Mouse (Mus musculus): ENCODE data around the gene Paxbp1. TPM values are rescaled to one million over a fixed set of nuclear protein-coding genes. Genes with fewer than 3 reads are reported as not detected.

Gene Paxbp1
- polyA plus RNA-seq, 1 experiment from 2014 or later: 17.3 TPM

DNA sequence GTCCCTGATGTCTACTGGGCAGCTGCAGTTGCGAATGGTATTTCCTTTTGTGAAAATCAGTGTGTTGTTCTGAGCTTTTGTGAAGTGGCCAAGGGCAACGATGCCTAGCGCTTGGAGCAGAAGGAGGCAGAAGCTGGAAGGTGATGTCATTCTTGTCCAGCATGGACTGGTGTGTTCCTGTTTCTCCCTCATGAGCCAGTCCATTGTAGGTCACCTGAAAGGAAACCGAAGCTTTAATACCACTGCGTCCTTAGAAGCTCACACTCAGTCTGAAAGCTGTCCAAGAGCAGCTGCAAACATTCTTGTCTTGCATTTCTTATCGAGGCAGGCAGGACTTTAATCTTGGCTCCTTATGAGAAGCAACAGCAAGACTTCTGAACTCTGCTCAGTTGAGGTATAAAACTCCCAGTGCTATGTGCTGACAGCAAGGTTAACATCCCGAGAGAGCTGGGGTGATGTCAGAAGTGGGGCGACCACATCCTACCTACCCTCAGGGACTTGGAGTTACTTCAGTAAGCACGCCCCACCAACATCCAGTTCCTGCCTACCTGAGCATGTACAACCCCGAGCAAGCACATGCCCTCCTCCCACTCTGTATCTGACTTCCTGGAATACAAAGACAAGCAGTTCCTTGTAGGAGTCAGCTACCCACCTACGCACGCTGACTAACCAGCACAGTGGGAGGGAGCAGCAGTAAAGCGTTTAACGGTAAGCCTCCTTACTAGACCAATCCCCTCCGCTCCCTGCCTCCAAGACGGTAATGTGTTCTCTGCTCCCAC is 11.9 kb upstream of the Paxbp1 start:
- Histone ChIP-seq H3K36me3 (ENCODE audit: control insufficient read depth, insufficient read depth) (no peaks in the 10 kb centered on the region), H3K9me3 (ENCODE audit: control insufficient read depth) (no peaks in the 10 kb centered on the region), H3K27ac (ENCODE audit: low read depth, low read length) (peak overlapping the region; percentile 92), H3K4me2 (replicated peaks; ENCODE audit: low read depth) (peak overlapping the region; percentile 46), H3K4me3 (ENCODE audit: low read depth, low read length) (no peak overlapping the region), H3K4me1 (replicated peaks; ENCODE audit: control insufficient read depth, insufficient read depth, low read length) (0 out of 2 replicates have a peak, but pooled peaks cover 8% of the 10 kb centered on the region), H3K9ac (ENCODE audit: low read depth, low read length) (peak overlapping the region; percentile 18), H3K27me3 (replicated peaks; ENCODE audit: control insufficient read depth, insufficient read depth, low read length) (no peaks in the 10 kb centered on the region)
- ATAC-seq: peak; percentile 92
- TF ChIP-seq CTCF (IDR thresholded peaks at IDR 0.05; ENCODE audit: low read depth): no peak
- WGBS: 32% methylated on average over 16 of the region's 16 CpGs

GRCm38 (mm10) chr16:91055150-91055549 is 10.8 kb upstream of the Paxbp1 start:
- Histone ChIP-seq H3K27ac (ENCODE audit: low read depth, low read length) (peak overlapping the region; percentile 92), H3K36me3 (ENCODE audit: control insufficient read depth, insufficient read depth) (no peaks in the 10 kb centered on the region), H3K9ac (ENCODE audit: low read depth, low read length) (no peak overlapping the region), H3K9me3 (ENCODE audit: control insufficient read depth) (no peaks in the 10 kb centered on the region), H3K4me2 (replicated peaks; ENCODE audit: low read depth) (peak overlapping the region; percentile 46), H3K4me1 (replicated peaks; ENCODE audit: control insufficient read depth, insufficient read depth, low read length) (0 out of 2 replicates have a peak, but pooled peaks cover 8% of the 10 kb centered on the region), H3K4me3 (ENCODE audit: low read depth, low read length) (0 out of 2 replicates have a peak overlapping the region, but pooled peaks have one; percentile 5), H3K27me3 (replicated peaks; ENCODE audit: control insufficient read depth, insufficient read depth, low read length) (no peaks in the 10 kb centered on the region)
- ATAC-seq: peak; percentile 39
- no peak for TF ChIP-seq CTCF (IDR thresholded peaks at IDR 0.05; ENCODE audit: low read depth)
- 43% methylated on average over 5 of the region's 5 CpGs for WGBS

GRCm38 (mm10) chr16:91053599-91053998 is 9.3 kb upstream of the Paxbp1 start:
- Histone ChIP-seq H3K27ac (ENCODE audit: low read depth, low read length) (no peak overlapping the region), H3K27me3 (replicated peaks; ENCODE audit: control insufficient read depth, insufficient read depth, low read length) (no peaks in the 10 kb centered on the region), H3K36me3 (ENCODE audit: control insufficient read depth, insufficient read depth) (no peaks in the 10 kb centered on the region), H3K9ac (ENCODE audit: low read depth, low read length) (no peak overlapping the region), H3K4me3 (ENCODE audit: low read depth, low read length) (no peak overlapping the region), H3K4me2 (replicated peaks; ENCODE audit: low read depth) (no peak overlapping the region), H3K9me3 (ENCODE audit: control insufficient read depth) (no peaks in the 10 kb centered on the region), H3K4me1 (replicated peaks; ENCODE audit: control insufficient read depth, insufficient read depth, low read length) (0 out of 2 replicates have a peak, but pooled peaks cover 8% of the 10 kb centered on the region)
- no peak for TF ChIP-seq CTCF (IDR thresholded peaks at IDR 0.05; ENCODE audit: low read depth)
- ATAC-seq: no peak
- 69% methylated on average over 8 of the region's 8 CpGs for WGBS

DNA sequence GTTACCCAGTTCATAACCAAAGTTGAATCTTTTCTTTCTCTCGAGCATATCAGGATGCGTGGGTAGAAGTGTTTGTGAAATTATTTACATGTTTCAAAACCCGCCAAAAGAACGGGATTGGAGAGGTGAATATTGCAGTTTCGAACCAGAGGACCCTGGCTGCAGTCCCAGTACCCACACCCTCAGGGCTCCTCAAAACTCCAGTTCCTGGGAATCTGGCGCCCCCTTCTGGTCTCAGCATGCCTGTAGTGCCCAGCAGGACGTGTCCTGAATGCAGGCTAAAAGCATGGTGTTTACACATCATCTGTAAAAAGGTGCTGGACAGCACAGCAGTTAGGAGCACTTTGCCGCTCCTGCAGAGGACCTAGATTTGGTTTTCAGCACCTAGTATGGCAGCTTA is 1.2 kb upstream of the Paxbp1 start:
- H3K4me3 ChIP-seq (ENCODE audit: low read depth, low read length): no peak overlapping the region; the same call in 1 of the 2 replicates
- H3K27me3 ChIP-seq (replicated peaks; ENCODE audit: control insufficient read depth, insufficient read depth, low read length): no peaks in the 10 kb centered on the region
- 0 out of 2 replicates have a peak, but pooled peaks cover 4% of the 10 kb centered on the region for H3K36me3 ChIP-seq (ENCODE audit: control insufficient read depth, insufficient read depth)
- no peaks in the 10 kb centered on the region for H3K4me1 ChIP-seq (replicated peaks; ENCODE audit: control insufficient read depth, insufficient read depth, low read length)
- peak; percentile 74 for TF ChIP-seq CTCF (IDR thresholded peaks at IDR 0.05; ENCODE audit: low read depth)
- ATAC-seq: no peak
- WGBS: 61% methylated on average over 8 of the region's 8 CpGs
- H3K27ac ChIP-seq (ENCODE audit: low read depth, low read length): no peak overlapping the region
- H3K9ac ChIP-seq (ENCODE audit: low read depth, low read length): no peak overlapping the region
- H3K4me2 ChIP-seq (replicated peaks; ENCODE audit: low read depth): no peak overlapping the region
- H3K9me3 ChIP-seq (ENCODE audit: control insufficient read depth): no peaks in the 10 kb centered on the region

DNA sequence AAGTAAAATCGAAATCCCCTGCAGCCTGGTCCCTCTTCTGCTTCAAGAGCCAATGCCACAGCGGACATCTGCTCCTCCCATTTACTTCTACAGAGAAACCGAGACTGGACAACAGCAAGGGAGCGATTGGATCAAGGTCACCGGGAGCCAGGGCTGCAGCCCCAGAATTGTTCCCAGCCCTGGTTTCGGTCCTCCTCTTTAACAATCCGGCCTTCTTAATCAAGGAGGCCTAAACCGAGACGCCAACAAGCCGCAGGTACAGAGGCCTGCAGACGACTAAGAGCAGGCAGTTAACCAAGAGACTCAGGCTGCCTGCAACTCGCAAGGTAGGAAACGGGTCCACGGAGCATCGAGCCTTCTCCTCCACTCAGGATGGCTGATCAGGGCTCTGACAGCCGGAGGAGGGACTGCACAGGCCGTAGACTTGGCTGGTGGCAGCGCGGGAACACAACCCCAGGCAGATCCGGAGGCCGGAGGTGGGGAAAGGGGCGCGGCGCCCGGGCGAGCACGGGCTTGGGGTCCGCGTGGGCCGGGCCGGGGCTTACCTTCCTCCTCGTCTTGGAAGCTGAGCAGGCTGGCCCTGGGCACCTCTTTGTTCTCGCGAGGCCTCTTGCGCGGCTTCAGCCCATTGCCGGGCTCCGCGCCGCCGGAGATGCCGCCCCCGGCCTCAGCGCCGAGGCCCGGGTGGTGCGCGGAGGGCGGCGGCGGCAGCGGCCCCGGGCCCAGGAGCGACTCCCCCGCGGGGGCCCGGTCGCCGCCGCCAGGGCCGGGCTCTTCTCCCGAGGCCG is 688 bp downstream of the Paxbp1 start:
- H3K4me1 ChIP-seq (replicated peaks; ENCODE audit: control insufficient read depth, insufficient read depth, low read length): no peaks in the 10 kb centered on the region
- peak overlapping the region; percentile 96 for H3K4me3 ChIP-seq (ENCODE audit: low read depth, low read length)
- peak overlapping the region; percentile 93 for H3K27ac ChIP-seq (ENCODE audit: low read depth, low read length)
- peak overlapping the region; percentile 96 for H3K9ac ChIP-seq (ENCODE audit: low read depth, low read length)
- no peak for TF ChIP-seq CTCF (IDR thresholded peaks at IDR 0.05; ENCODE audit: low read depth)
- H3K9me3 ChIP-seq (ENCODE audit: control insufficient read depth): no peaks in the 10 kb centered on the region
- WGBS: under 1% methylated on average over 63 of the region's 63 CpGs
- peak; percentile 71 for ATAC-seq
- 0 out of 2 replicates have a peak, but pooled peaks cover 7% of the 10 kb centered on the region for H3K36me3 ChIP-seq (ENCODE audit: control insufficient read depth, insufficient read depth)
- peak overlapping the region; percentile 83 for H3K4me2 ChIP-seq (replicated peaks; ENCODE audit: low read depth)
- H3K27me3 ChIP-seq (replicated peaks; ENCODE audit: control insufficient read depth, insufficient read depth, low read length): no peaks in the 10 kb centered on the region

- Histone ChIP-seq H3K4me3 (ENCODE audit: low read depth, low read length) (peak overlapping the region; percentile 4; the same call in 1 of the 2 replicates), H3K4me1 (replicated peaks; ENCODE audit: control insufficient read depth, insufficient read depth, low read length) (no peaks in the 10 kb centered on the region), H3K27me3 (replicated peaks; ENCODE audit: control insufficient read depth, insufficient read depth, low read length) (no peaks in the 10 kb centered on the region), H3K36me3 (ENCODE audit: control insufficient read depth, insufficient read depth) (peaks cover 16% of the 10 kb centered on the region), H3K9me3 (ENCODE audit: control insufficient read depth) (no peaks in the 10 kb centered on the region), H3K4me2 (replicated peaks; ENCODE audit: low read depth) (peak overlapping the region; percentile 83; the same call in 1 of the 2 replicates), H3K9ac (ENCODE audit: low read depth, low read length) (no peak overlapping the region), H3K27ac (ENCODE audit: low read depth, low read length) (no peak overlapping the region)
- 24% methylated on average over 1 of the region's 1 CpGs for WGBS
- ATAC-seq: no peak
- TF ChIP-seq CTCF (IDR thresholded peaks at IDR 0.05; ENCODE audit: low read depth): no peak
These were observed 1.7 kb downstream of the Paxbp1 start for GRCm38 (mm10) chr16:91042640-91043039.

Data from intestine, postnatal 0 days (tissue).